Mouse (Mus musculus) intestine, postnatal 0 days (tissue): ENCODE results near the gene Efna2. TPM values are rescaled to one million over a fixed set of nuclear protein-coding genes. Genes with fewer than 3 reads are reported as not detected.

ENCODE experiments used
- ATAC-seq: fragments of 200-750 bp; cut with Nextera tagmentation; 2 replicates; pipeline ENCODE4 v1.8.0; 2017; ENCODE audit warnings: mild to moderate bottlenecking, moderate TSS enrichment, moderate library complexity
- H3K27ac ChIP-seq: fragments of 300-500 bp; sonication (generic); 2 replicates; pipeline ENCODE4 v1.5.1; 2014; ENCODE audit warnings: mild to moderate bottlenecking, low read depth, low read length, moderate library complexity
- H3K27me3 ChIP-seq: fragments of 300-500 bp; sonication (generic); replicated peaks from 2 replicates; pipeline ENCODE4 v1.6.1; 2014; ENCODE audit warnings: low read length, mixed read lengths; ENCODE audit not compliant: control insufficient read depth, insufficient read depth
- H3K36me3 ChIP-seq: fragments of 300-500 bp; sonication (generic); 2 replicates; pipeline ENCODE4 v1.6.1; 2014; ENCODE audit warnings: mild to moderate bottlenecking, moderate library complexity; ENCODE audit not compliant: control insufficient read depth, insufficient read depth
- H3K4me1 ChIP-seq: fragments of 300-500 bp; sonication (generic); replicated peaks from 2 replicates; pipeline ENCODE4 v1.6.1; 2014; ENCODE audit warnings: antibody characterized with exemption, low read length, mixed read lengths; ENCODE audit not compliant: control insufficient read depth, insufficient read depth
- H3K4me2 ChIP-seq: fragments of 300-500 bp; sonication (generic); replicated peaks from 2 replicates; pipeline ENCODE4 v1.6.1; 2014; ENCODE audit warnings: low read depth, mild to moderate bottlenecking, moderate library complexity
- H3K4me3 ChIP-seq: fragments of 300-500 bp; sonication (generic); 2 replicates; pipeline ENCODE4 v1.5.1; 2014; ENCODE audit warnings: low read depth, low read length
- H3K9ac ChIP-seq: fragments of 300-500 bp; sonication (generic); 2 replicates; pipeline ENCODE4 v1.6.1; 2014; ENCODE audit warnings: mild to moderate bottlenecking, low read depth, low read length
- H3K9me3 ChIP-seq: fragments of 300-500 bp; sonication (generic); 2 replicates; pipeline ENCODE4 v1.6.1; 2016; ENCODE audit warnings: mixed run types; ENCODE audit not compliant: control insufficient read depth
- CTCF ChIP-seq: sonication (generic); IDR thresholded peaks from 2 replicates; pipeline ENCODE4 v1.5.1; 2016; ENCODE audit warnings: low read depth, mild to moderate bottlenecking, control low read depth, antibody characterized with exemption, moderate library complexity
- WGBS: fragments of 180-500 bp; shearing (Covaris S2); extraction: QIAGEN DNeasy Blood & Tissue Kit; methylation state at CpG from one replicate; pipeline ENCODE4 v1.1.7; 2014; 5-methylcytosine and 5-hydroxymethylcytosine counted together
- polyA plus RNA-seq: library from polyadenylated mRNA; unstranded; fragments of >200 nt; fragmentation: Nextera tagmentation; extraction: Ambion mirVana; gene quantifications from 2 replicates; pipeline ENCODE4 v1.2.1, GENCODE M21; 2015

Efna2 gene
- polyA plus RNA-seq, 1 experiment from 2014 or later, result 3.5 TPM

DNA sequence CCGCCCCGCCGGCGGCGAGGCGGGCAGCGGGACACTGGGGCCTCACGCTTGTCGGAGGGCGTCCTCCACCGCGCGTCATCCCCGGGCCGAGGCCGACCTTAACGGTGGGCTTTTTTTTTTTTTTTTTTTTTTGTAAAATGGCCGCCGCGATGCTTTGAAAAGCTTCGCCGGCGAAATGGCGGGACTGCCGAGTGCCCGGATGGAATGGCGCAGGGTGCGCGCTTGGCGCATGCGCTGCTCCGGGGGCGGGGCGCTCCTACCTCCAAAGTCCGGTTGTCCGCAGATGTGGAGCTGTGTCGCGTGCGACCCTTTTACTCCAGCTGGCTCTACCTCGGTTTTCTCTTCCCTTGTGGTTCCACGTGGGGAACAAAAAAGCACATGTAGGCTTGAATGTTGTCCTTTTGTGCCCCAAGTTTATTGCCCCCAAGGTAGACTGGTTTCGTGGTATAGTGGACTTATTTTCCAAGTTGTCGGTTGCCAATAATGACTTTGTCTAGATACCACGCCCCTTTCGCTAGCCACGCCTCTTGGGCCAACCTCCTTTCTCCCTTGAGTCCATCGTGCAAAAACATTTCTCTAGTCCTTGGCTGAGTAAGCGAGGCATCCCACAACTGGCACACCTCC, 11.1 kb upstream of the Efna2 start:
- Histone ChIP-seq H3K27me3 (no peaks in the 10 kb centered on the region), H3K9ac (peak overlapping the region; percentile 99), H3K4me1 (peaks cover 12% of the 10 kb centered on the region; the same call in 1 of the 2 replicates), H3K36me3 (peaks cover 31% of the 10 kb centered on the region), H3K4me2 (peak overlapping the region; percentile 67), H3K9me3 (no peaks in the 10 kb centered on the region), H3K27ac (peak overlapping the region; percentile 100), H3K4me3 (peak overlapping the region; percentile 81)
- under 1% methylated on average over 43 of the region's 48 CpGs for WGBS
- peak; percentile 58 for ATAC-seq
- TF ChIP-seq CTCF, result no peak

DNA sequence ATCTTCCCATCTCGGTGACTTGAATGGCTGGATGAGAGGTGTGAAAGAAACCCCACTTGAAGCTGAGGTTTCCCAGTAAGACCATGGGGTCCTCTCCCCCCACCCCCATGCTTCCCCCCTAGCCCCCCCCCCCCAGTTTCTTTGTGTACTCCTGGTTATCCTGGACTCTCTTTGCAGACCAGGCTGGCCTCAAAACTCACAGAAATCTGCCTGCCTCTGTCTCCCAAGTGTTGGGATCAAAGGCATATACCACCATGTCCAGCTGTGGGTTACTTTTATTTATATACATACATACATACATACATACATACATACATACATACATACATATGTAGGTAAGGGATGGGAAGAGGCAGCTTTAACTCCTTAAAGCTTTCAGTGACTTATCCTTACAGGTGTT, 10.2 kb upstream of the Efna2 start:
- Histone ChIP-seq H3K27me3 (no peaks in the 10 kb centered on the region), H3K4me2 (peak overlapping the region; percentile 67), H3K27ac (no peak overlapping the region), H3K36me3 (peaks cover 33% of the 10 kb centered on the region), H3K4me1 (peaks cover 9% of the 10 kb centered on the region; the same call in 1 of the 2 replicates), H3K9me3 (no peaks in the 10 kb centered on the region), H3K9ac (peak overlapping the region; percentile 99; the same call in 1 of the 2 replicates), H3K4me3 (peak overlapping the region; percentile 81; the same call in 1 of the 2 replicates)
- WGBS, result 65% methylated on average over 1 of the region's 1 CpGs
- no peak for ATAC-seq
- no peak for TF ChIP-seq CTCF

DNA sequence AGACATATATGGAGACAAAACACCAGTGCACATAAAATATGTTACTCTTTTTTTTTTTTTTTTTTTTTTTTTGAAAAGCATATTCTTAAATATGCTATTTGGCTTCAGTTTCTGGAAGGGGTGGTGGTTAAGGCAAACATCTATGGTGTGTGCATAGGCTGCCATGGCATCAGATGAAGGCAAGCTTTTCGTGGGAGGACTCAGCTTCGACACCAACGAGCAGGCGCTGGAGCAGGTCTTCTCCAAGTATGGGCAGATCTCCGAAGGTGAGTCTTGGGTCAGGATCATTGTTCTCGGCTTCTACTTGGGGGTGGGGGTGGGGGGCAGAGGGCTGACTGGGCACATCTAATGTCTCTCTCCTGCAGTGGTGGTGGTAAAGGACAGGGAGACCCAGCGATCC, 9.6 kb upstream of the Efna2 start:
- no peak for ATAC-seq
- Histone ChIP-seq H3K9ac (no peak overlapping the region), H3K36me3 (peaks cover 34% of the 10 kb centered on the region), H3K4me1 (peaks cover 8% of the 10 kb centered on the region; the same call in 1 of the 2 replicates), H3K9me3 (no peaks in the 10 kb centered on the region), H3K4me3 (no peak overlapping the region), H3K27ac (no peak overlapping the region), H3K27me3 (no peaks in the 10 kb centered on the region), H3K4me2 (no peak overlapping the region)
- TF ChIP-seq CTCF, result no peak
- 93% methylated on average over 7 of the region's 7 CpGs for WGBS

DNA sequence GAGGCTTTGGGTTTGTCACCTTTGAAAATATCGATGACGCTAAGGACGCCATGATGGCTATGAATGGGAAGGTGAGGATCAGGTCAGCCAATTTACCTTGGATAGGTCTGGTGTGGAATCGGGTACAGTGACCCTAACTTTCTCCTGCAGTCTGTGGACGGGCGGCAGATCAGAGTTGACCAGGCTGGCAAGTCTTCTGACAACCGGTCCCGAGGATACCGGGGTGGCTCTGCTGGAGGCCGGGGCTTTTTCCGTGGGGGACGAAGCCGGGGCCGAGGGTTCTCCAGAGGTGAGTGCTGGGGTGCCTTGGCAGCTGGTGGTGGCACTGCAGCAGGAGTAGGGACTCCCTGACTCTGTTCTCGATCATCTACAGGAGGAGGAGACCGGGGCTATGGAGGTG, 9.2 kb upstream of the Efna2 start:
- Histone ChIP-seq H3K36me3 (peaks cover 34% of the 10 kb centered on the region), H3K4me2 (no peak overlapping the region), H3K9me3 (no peaks in the 10 kb centered on the region), H3K4me3 (no peak overlapping the region), H3K27ac (no peak overlapping the region), H3K4me1 (peaks cover 8% of the 10 kb centered on the region; the same call in 1 of the 2 replicates), H3K27me3 (no peaks in the 10 kb centered on the region), H3K9ac (no peak overlapping the region)
- no peak for TF ChIP-seq CTCF
- 95% methylated on average over 16 of the region's 16 CpGs for WGBS
- ATAC-seq, result no peak

DNA sequence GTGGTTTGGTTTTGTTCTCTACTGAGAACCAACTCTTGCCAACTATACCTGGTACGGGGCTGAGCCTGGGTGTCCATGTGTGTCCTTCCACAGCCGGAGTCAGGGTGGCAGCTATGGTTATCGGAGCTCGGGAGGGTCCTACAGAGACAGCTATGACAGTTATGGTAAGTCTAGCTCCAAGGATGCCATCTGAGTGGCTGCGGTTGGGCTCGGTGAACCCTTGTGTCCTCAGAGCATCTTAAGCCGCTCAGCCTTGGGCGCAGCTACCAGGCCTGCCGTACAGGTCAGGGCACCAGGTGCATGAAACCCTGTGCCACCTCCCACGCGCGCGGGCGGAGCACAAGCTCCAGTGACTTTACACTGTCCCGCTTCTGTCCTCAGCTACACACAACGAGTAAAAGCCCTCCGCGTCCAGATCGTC, 8.7 kb upstream of the Efna2 start:
- WGBS, result 93% methylated on average over 19 of the region's 19 CpGs
- peaks cover 3% of the 10 kb centered on the region; the same call in 1 of the 2 replicates for H3K4me1 ChIP-seq
- no peak overlapping the region for H3K4me3 ChIP-seq
- H3K4me2 ChIP-seq, result no peak overlapping the region
- no peaks in the 10 kb centered on the region for H3K27me3 ChIP-seq
- H3K36me3 ChIP-seq, result peaks cover 34% of the 10 kb centered on the region
- H3K27ac ChIP-seq, result no peak overlapping the region
- no peaks in the 10 kb centered on the region for H3K9me3 ChIP-seq
- ATAC-seq, result no peak
- H3K9ac ChIP-seq, result no peak overlapping the region
- TF ChIP-seq CTCF, result no peak

DNA sequence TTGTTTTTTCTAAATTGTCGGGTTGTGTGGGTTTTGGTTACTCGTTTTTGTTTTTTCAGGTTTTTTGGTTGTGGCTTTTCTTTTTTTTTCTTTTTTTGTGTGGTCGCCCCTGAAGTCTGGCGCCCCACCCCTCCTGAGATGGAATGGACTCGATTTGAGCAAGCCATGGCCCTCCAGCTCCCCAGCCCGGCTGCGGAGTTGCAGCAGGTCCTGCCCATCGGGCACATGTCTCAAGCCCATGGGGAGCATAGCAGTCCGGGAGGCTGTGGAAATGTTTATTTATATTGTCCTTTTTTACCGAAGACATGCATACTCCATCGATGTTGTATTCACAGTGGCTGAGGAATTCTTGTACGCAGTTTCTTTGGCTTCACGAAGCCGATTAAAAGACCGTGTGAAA, 8.0 kb upstream of the Efna2 start:
- no peak overlapping the region for H3K27ac ChIP-seq
- ATAC-seq, result no peak
- peaks cover 34% of the 10 kb centered on the region for H3K36me3 ChIP-seq
- H3K4me2 ChIP-seq, result no peak overlapping the region
- no peaks in the 10 kb centered on the region for H3K4me1 ChIP-seq
- WGBS, result 81% methylated on average over 15 of the region's 15 CpGs
- no peak for TF ChIP-seq CTCF
- no peaks in the 10 kb centered on the region for H3K27me3 ChIP-seq
- H3K4me3 ChIP-seq, result no peak overlapping the region
- no peak overlapping the region for H3K9ac ChIP-seq
- no peaks in the 10 kb centered on the region for H3K9me3 ChIP-seq
